Mouse (Mus musculus) ES-E14 (cell line): ENCODE measurements at regions not wholly inside any gene's neighbourhood (a gene's known extent, or its start where the extent isn't known, plus 50 kb on each side); places are given as distances from the start of the nearest gene placed in this dataset.
A peak's percentile ranks its signal among the peaks of the same experiment; 100 is the strongest.

ENCODE experiments used
- DNase-seq: peaks from one replicate; pipeline ENCODE4 v3.0.0-alpha.2; 2013; ENCODE audit warnings: low read depth, low spot score
- H3K27ac ChIP-seq: 2 replicates; pipeline ENCODE4 v1.5.1; 2012; ENCODE audit warnings: low read depth, mild to moderate bottlenecking, low read length, moderate library complexity, mixed read lengths; ENCODE audit not compliant: poor library complexity, insufficient read depth, severe bottlenecking
- H3K36me3 ChIP-seq: 2 replicates; pipeline ENCODE4 v1.6.1; 2012; ENCODE audit warnings: mild to moderate bottlenecking, low read length, moderate library complexity, mixed read lengths; ENCODE audit not compliant: control insufficient read depth, poor library complexity, insufficient read depth, severe bottlenecking
- H3K4me1 ChIP-seq, 2 experiments: fragments of 150-350 bp in 1 of 2; sonication (generic) in 1 of 2; 2 replicates each; pipeline ENCODE4 v1.6.1; 2012; ENCODE audit warnings: low read length in 2 of 2, mild to moderate bottlenecking in 1 of 2, mixed read lengths in 1 of 2; ENCODE audit not compliant: control insufficient read depth in 2 of 2, insufficient read depth in 2 of 2, poor library complexity in 1 of 2
- H3K4me3 ChIP-seq, 2 experiments: fragments of 150-350 bp in 1 of 2; sonication (generic) in 1 of 2; 2 replicates each; pipeline ENCODE4 v1.5.1; 2012; ENCODE audit warnings: low read length in 2 of 2, low read depth in 1 of 2, mild to moderate bottlenecking in 1 of 2, mixed read lengths in 1 of 2; ENCODE audit not compliant: insufficient read depth in 1 of 2, poor library complexity in 1 of 2, severe bottlenecking in 1 of 2
- H3K9ac ChIP-seq: 2 replicates; pipeline ENCODE4 v1.6.1; 2012; ENCODE audit warnings: low read depth, mild to moderate bottlenecking, low read length, mixed read lengths; ENCODE audit not compliant: poor library complexity, insufficient read depth, severe bottlenecking
- H3K9me3 ChIP-seq: fragments of 150-350 bp; sonication (generic); 2 replicates; pipeline ENCODE4 v1.6.1; 2012; ENCODE audit warnings: low read depth, mild to moderate bottlenecking, low read length; ENCODE audit not compliant: control insufficient read depth, insufficient read depth
- CHD2 ChIP-seq: IDR thresholded peaks from 2 replicates; pipeline ENCODE4 v1.6.1; 2014; ENCODE audit warnings: mild to moderate bottlenecking, low read depth, low read length, inconsistent platforms
- HCFC1 ChIP-seq: IDR thresholded peaks from 2 replicates; pipeline ENCODE4 v1.6.1; 2012; ENCODE audit warnings: low read length, inconsistent platforms, borderline replicate concordance; ENCODE audit not compliant: insufficient read depth
- MAFK ChIP-seq: IDR thresholded peaks from 2 replicates; pipeline ENCODE4 v1.6.1; 2014; ENCODE audit warnings: mild to moderate bottlenecking, low read depth, low read length, inconsistent platforms; ENCODE audit not compliant: insufficient read depth
- ZC3H11A ChIP-seq: IDR thresholded peaks from 2 replicates; pipeline ENCODE4 v1.6.1; 2012; ENCODE audit warnings: low read depth, mild to moderate bottlenecking, inconsistent platforms, low read length, borderline replicate concordance
- ZNF384 ChIP-seq: IDR thresholded peaks from 2 replicates; pipeline ENCODE4 v1.6.1; 2012; ENCODE audit warnings: low read depth, low read length, inconsistent platforms
- in situ Hi-C, 2 experiments: fragments of 600-800 bp; cut with MboI; formaldehyde crosslinking; loops; one replicate each; pipeline ENCODE4 v1.15.1; 2025; ENCODE audit warnings: low sequenced_read_pairs in 2 of 2, inconsistent platforms in 1 of 2; ENCODE audit not compliant: unreplicated experiment in 2 of 2

GRCm38 (mm10) chr9:90699064-90699463, 428.5 kb upstream of the Tbc1d2b start:
- no peak overlapping the region for H3K9ac ChIP-seq
- no peaks in the 10 kb centered on the region for H3K36me3 ChIP-seq
- no peak overlapping the region for H3K27ac ChIP-seq
- in situ Hi-C loops = no loop called here
- no peaks in the 10 kb centered on the region for H3K4me1 ChIP-seq
- H3K9me3 ChIP-seq = no peaks in the 10 kb centered on the region
- TF ChIP-seq MAFK (no peak), HCFC1 (no peak), ZC3H11A (peak; percentile 40; the same call in 1 of the 2 replicates), ZNF384 (no peak)
- DNase-seq = peak; percentile 22
- no peak overlapping the region for H3K4me3 ChIP-seq

- no peaks in the 10 kb centered on the region for H3K4me1 ChIP-seq
- H3K9ac ChIP-seq = no peak overlapping the region
- no peaks in the 10 kb centered on the region for H3K36me3 ChIP-seq
- DNase-seq = no peak
- H3K9me3 ChIP-seq = no peaks in the 10 kb centered on the region
- H3K4me3 ChIP-seq = no peak overlapping the region
- no peak for TF ChIP-seq CHD2
- no peak for TF ChIP-seq MAFK
- TF ChIP-seq HCFC1 = no peak
- no peak for TF ChIP-seq ZC3H11A
- TF ChIP-seq ZNF384 = no peak
- no peak overlapping the region for H3K27ac ChIP-seq
- in situ Hi-C loops = no loop called here
Observed at GRCm38 (mm10) chr9:90700236-90701179, 429.9 kb upstream of the Tbc1d2b start.

GRCm38 (mm10) chr9:90701180-90701765, 430.7 kb upstream of the Tbc1d2b start:
- Histone ChIP-seq H3K27ac (no peak overlapping the region), H3K9me3 (no peaks in the 10 kb centered on the region), H3K9ac (no peak overlapping the region), H3K4me3 (no peak overlapping the region), H3K4me1 (no peaks in the 10 kb centered on the region), H3K36me3 (no peaks in the 10 kb centered on the region)
- DNase-seq = no peak
- in situ Hi-C loops = no loop called here
- no peak for TF ChIP-seq ZC3H11A
- TF ChIP-seq MAFK = no peak
- no peak for TF ChIP-seq HCFC1
- TF ChIP-seq CHD2 = no peak
- TF ChIP-seq ZNF384 = no peak

GRCm38 (mm10) chr9:90713685-90714084, 443.1 kb upstream of the Tbc1d2b start:
- no peaks in the 10 kb centered on the region for H3K4me1 ChIP-seq
- no peak overlapping the region for H3K4me3 ChIP-seq
- no peak for DNase-seq
- no peak overlapping the region for H3K27ac ChIP-seq
- no peaks in the 10 kb centered on the region for H3K36me3 ChIP-seq
- no peak overlapping the region for H3K9ac ChIP-seq
- in situ Hi-C loops = no loop called here
- TF ChIP-seq HCFC1 = no peak
- TF ChIP-seq CHD2 = no peak
- no peak for TF ChIP-seq ZC3H11A
- no peak for TF ChIP-seq MAFK
- no peak for TF ChIP-seq ZNF384
- H3K9me3 ChIP-seq = no peaks in the 10 kb centered on the region
